Mouse (Mus musculus) CH12F3 (cell line): ENCODE results near the gene Rad50.

Experiments used
- in situ Hi-C: fragments of 300-500 bp; cut with MboI; formaldehyde crosslinking; loops from 2 replicates; pipeline ENCODE4 v1.14.3; 2020; ENCODE audit warnings: low sequenced_read_pairs

Gene Rad50

GRCm38 (mm10) chr11:53637046-53637802 is 69.9 kb downstream of the Rad50 start:
- in situ Hi-C loops, result no loop called here

GRCm38 (mm10) chr11:53636183-53636646 is 70.9 kb downstream of the Rad50 start:
- in situ Hi-C loops, result no loop called here

GRCm38 (mm10) chr11:53635590-53636182 is 71.4 kb downstream of the Rad50 start:
- in situ Hi-C loops, result no loop called here

GRCm38 (mm10) chr11:53634556-53634955 is 72.6 kb downstream of the Rad50 start, which contains the start of gene Il13:
Gene Il13, minus strand, starts transcription at chr11:53634702.
- in situ Hi-C loops, result no loop called here

GRCm38 (mm10) chr11:53633644-53634043 is 73.5 kb downstream of the Rad50 start:
- in situ Hi-C loops, result no loop called here

GRCm38 (mm10) chr11:53632122-53632733 is 74.9 kb downstream of the Rad50 start:
- in situ Hi-C loops, result no loop called here

GRCm38 (mm10) chr11:53627859-53628258 is 79.3 kb downstream of the Rad50 start:
- in situ Hi-C loops, result no loop called here

- in situ Hi-C loops, result no loop called here
These were observed 80.2 kb downstream of the Rad50 start for GRCm38 (mm10) chr11:53626802-53627373.

GRCm38 (mm10) chr11:53624124-53624523 is 83.0 kb downstream of the Rad50 start:
- in situ Hi-C loops, result no loop called here

GRCm38 (mm10) chr11:53623573-53623972 is 83.5 kb downstream of the Rad50 start:
- in situ Hi-C loops, result no loop called here

GRCm38 (mm10) chr11:53622440-53622806 is 84.7 kb downstream of the Rad50 start:
- in situ Hi-C loops, result no loop called here

- in situ Hi-C loops, result no loop called here
These were observed 85.3 kb downstream of the Rad50 start for GRCm38 (mm10) chr11:53621582-53622439.

- in situ Hi-C loops, result no loop called here
These were observed 87.0 kb downstream of the Rad50 start for GRCm38 (mm10) chr11:53620094-53620493.

GRCm38 (mm10) chr11:53619428-53619827 is 87.7 kb downstream of the Rad50 start:
- in situ Hi-C loops, result no loop called here

GRCm38 (mm10) chr11:53618619-53619198 is 88.4 kb downstream of the Rad50 start, which contains the start of gene Il4:
Gene Il4, minus strand, starts transcription at chr11:53618669.
- in situ Hi-C loops, result no loop called here

- in situ Hi-C loops, result no loop called here
These were observed 89.5 kb downstream of the Rad50 start for GRCm38 (mm10) chr11:53617562-53618109.

- in situ Hi-C loops, result no loop called here
These were observed 90.2 kb downstream of the Rad50 start for GRCm38 (mm10) chr11:53616748-53617558.

- in situ Hi-C loops, result no loop called here
These were observed 91.5 kb downstream of the Rad50 start for GRCm38 (mm10) chr11:53615575-53615974.

GRCm38 (mm10) chr11:53615172-53615571 is 91.9 kb downstream of the Rad50 start:
- in situ Hi-C loops, result no loop called here
